Mouse (Mus musculus) intestine, embryonic 16.5 days (tissue): ENCODE measurements around the gene Gga2. TPM values are rescaled to one million over a fixed set of nuclear protein-coding genes. Genes with fewer than 3 reads are reported as not detected.

Experiments used
- ATAC-seq: fragments of 200-750 bp; cut with Nextera tagmentation; 2 replicates; pipeline ENCODE4 v1.8.0; 2017; ENCODE audit warnings: moderate TSS enrichment, moderate library complexity
- H3K27ac ChIP-seq: fragments of 300-500 bp; sonication (generic); 2 replicates; pipeline ENCODE4 v1.5.1; 2014; ENCODE audit warnings: mild to moderate bottlenecking, low read length
- H3K27me3 ChIP-seq: fragments of 300-500 bp; sonication (generic); replicated peaks from 2 replicates; pipeline ENCODE4 v1.6.1; 2014; ENCODE audit warnings: low read length, control low read depth, mixed read lengths; ENCODE audit not compliant: control insufficient read depth, insufficient read depth
- H3K36me3 ChIP-seq: fragments of 300-500 bp; sonication (generic); 2 replicates; pipeline ENCODE4 v1.6.1; 2014; ENCODE audit warnings: low read length, control low read depth; ENCODE audit not compliant: control insufficient read depth, insufficient read depth
- H3K4me1 ChIP-seq: fragments of 300-500 bp; sonication (generic); 2 replicates; pipeline ENCODE4 v1.6.1; 2014; ENCODE audit warnings: low read length, control low read depth, mixed read lengths; ENCODE audit not compliant: control insufficient read depth, insufficient read depth
- H3K4me2 ChIP-seq: fragments of 300-500 bp; sonication (generic); 2 replicates; pipeline ENCODE4 v1.6.1; 2014; ENCODE audit warnings: low read depth, low read length, control low read depth
- H3K4me3 ChIP-seq: fragments of 300-500 bp; sonication (generic); 2 replicates; pipeline ENCODE4 v1.5.1; 2014; ENCODE audit warnings: mild to moderate bottlenecking, low read length
- H3K9ac ChIP-seq: fragments of 300-500 bp; sonication (generic); 2 replicates; pipeline ENCODE4 v1.6.1; 2014; ENCODE audit warnings: low read depth, low read length
- H3K9me3 ChIP-seq: fragments of 300-500 bp; sonication (generic); 2 replicates; pipeline ENCODE4 v1.6.1; 2016; ENCODE audit warnings: low read length, control low read depth; ENCODE audit not compliant: control insufficient read depth
- WGBS: fragments of 180-500 bp; shearing (Covaris S2); extraction: QIAGEN DNeasy Blood & Tissue Kit; methylation state at CpG from one replicate; pipeline ENCODE4 v1.1.7; 2014; 5-methylcytosine and 5-hydroxymethylcytosine counted together
- polyA plus RNA-seq: library from polyadenylated mRNA; unstranded; fragments of >200 nt; fragmentation: Nextera tagmentation; extraction: Ambion mirVana; gene quantifications from 2 replicates; pipeline ENCODE4 v1.2.1, GENCODE M21; 2015

The Gga2 gene
- polyA plus RNA-seq, 1 experiment from 2014 or later, result 118 TPM

DNA sequence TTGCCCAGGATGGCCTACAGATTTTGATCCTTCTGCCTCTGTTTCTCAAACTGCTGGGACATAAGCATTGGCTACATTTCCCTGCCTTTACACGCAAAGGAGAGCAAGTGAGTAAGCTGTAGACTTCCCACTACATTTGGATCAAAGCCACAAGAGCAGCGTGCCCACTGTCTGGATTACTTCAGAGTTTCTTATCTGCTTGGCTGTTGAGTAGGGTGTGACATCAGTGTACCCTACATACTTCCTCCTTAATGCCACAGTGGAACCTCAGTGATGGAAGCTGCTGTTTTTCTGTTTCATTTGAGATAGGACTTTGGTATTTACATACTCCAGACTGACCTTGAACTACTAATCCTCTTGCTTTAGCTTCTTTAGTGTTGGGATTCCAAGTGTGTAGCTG is 25.8 kb upstream of the Gga2 start:
- H3K9me3 ChIP-seq, result no peaks in the 10 kb centered on the region
- no peaks in the 10 kb centered on the region for H3K27me3 ChIP-seq
- H3K9ac ChIP-seq, result no peak overlapping the region
- peaks cover 11% of the 10 kb centered on the region for H3K4me1 ChIP-seq
- H3K4me3 ChIP-seq, result no peak overlapping the region
- H3K27ac ChIP-seq, result peak overlapping the region; percentile 55
- H3K36me3 ChIP-seq, result no peaks in the 10 kb centered on the region
- H3K4me2 ChIP-seq, result no peak overlapping the region
- WGBS, result 67% methylated on average over 2 of the region's 2 CpGs
- peak; percentile 72 for ATAC-seq

GRCm38 (mm10) chr7:122045711-122046110 is 24.7 kb upstream of the Gga2 start:
- H3K9ac ChIP-seq, result no peak overlapping the region
- H3K4me3 ChIP-seq, result no peak overlapping the region
- H3K4me2 ChIP-seq, result no peak overlapping the region
- WGBS, result 74% methylated on average over 1 of the region's 1 CpGs
- H3K36me3 ChIP-seq, result 0 out of 2 replicates have a peak, but pooled peaks cover 3% of the 10 kb centered on the region
- H3K4me1 ChIP-seq, result peaks cover 11% of the 10 kb centered on the region
- ATAC-seq, result no peak
- no peaks in the 10 kb centered on the region for H3K9me3 ChIP-seq
- H3K27ac ChIP-seq, result peak overlapping the region; percentile 55
- H3K27me3 ChIP-seq, result no peaks in the 10 kb centered on the region

- Histone ChIP-seq H3K9ac (no peak overlapping the region), H3K9me3 (no peaks in the 10 kb centered on the region), H3K4me3 (no peak overlapping the region), H3K4me1 (peaks cover 11% of the 10 kb centered on the region), H3K27me3 (no peaks in the 10 kb centered on the region), H3K27ac (0 out of 2 replicates have a peak overlapping the region, but pooled peaks have one; percentile 2), H3K36me3 (0 out of 2 replicates have a peak, but pooled peaks cover 3% of the 10 kb centered on the region), H3K4me2 (no peak overlapping the region)
- peak; percentile 49 for ATAC-seq
- 63% methylated on average over 4 of the region's 4 CpGs for WGBS
Measured at GRCm38 (mm10) chr7:122045181-122045634, 24.2 kb upstream of the Gga2 start.

- Histone ChIP-seq H3K9ac (no peak overlapping the region), H3K4me3 (no peak overlapping the region), H3K36me3 (0 out of 2 replicates have a peak, but pooled peaks cover 3% of the 10 kb centered on the region), H3K27me3 (no peaks in the 10 kb centered on the region), H3K9me3 (no peaks in the 10 kb centered on the region), H3K4me2 (no peak overlapping the region), H3K4me1 (peaks cover 11% of the 10 kb centered on the region), H3K27ac (peak overlapping the region; percentile 42; the same call in 1 of the 2 replicates)
- WGBS, result 77% methylated on average over 8 of the region's 8 CpGs
- ATAC-seq, result peak; percentile 51
Measured at GRCm38 (mm10) chr7:122044106-122044505, 23.1 kb upstream of the Gga2 start.

DNA sequence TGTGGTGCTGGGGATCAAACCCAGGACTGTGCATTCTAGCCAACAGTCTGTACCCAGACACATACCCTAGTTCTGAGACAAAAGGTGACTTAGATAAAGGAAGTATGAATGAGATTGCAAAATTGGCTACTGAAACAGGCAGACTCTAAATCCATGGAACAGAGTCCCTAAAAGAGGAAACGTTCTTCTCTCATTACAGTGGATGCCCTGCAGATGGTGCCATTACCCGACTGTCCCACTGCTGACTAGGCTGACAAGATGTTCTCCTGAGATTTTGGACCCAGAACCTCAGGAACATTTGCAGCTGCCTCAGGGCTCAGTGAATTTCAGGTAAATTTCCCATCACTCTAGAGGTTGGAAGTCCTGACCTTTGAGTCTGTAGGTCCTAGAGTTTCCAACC is 13.3 kb upstream of the Gga2 start:
- no peaks in the 10 kb centered on the region for H3K4me1 ChIP-seq
- H3K9ac ChIP-seq, result no peak overlapping the region
- peaks cover 2% of the 10 kb centered on the region; the same call in 1 of the 2 replicates for H3K36me3 ChIP-seq
- H3K4me3 ChIP-seq, result no peak overlapping the region
- H3K27me3 ChIP-seq, result no peaks in the 10 kb centered on the region
- WGBS, result 45% methylated on average over 2 of the region's 2 CpGs
- H3K27ac ChIP-seq, result no peak overlapping the region
- no peak overlapping the region for H3K4me2 ChIP-seq
- ATAC-seq, result no peak
- H3K9me3 ChIP-seq, result no peaks in the 10 kb centered on the region

DNA sequence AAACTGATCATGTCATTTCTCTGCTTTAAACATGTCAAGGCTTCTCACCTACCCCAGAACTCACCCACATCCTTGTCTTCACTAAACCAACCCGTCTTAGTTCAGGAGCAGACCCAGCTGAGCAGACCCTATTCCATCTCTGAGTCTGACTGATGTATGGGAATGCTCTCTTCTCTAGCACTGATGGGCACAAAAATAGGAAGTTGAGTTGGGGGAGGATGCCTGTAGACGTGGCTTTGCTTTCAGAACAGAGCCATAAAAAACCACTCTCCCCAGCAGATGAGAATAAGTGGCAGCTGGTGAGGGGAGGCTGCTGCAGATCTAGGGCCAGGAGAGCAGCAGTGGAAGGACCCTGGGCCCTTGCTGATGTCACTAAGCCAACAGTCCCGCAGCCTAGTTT is 12.3 kb upstream of the Gga2 start:
- no peak overlapping the region for H3K4me2 ChIP-seq
- WGBS, result 67% methylated on average over 3 of the region's 3 CpGs
- no peaks in the 10 kb centered on the region for H3K27me3 ChIP-seq
- no peak overlapping the region for H3K9ac ChIP-seq
- no peak overlapping the region for H3K4me3 ChIP-seq
- no peak overlapping the region for H3K27ac ChIP-seq
- no peaks in the 10 kb centered on the region for H3K4me1 ChIP-seq
- no peaks in the 10 kb centered on the region; the same call in 1 of the 2 replicates for H3K36me3 ChIP-seq
- no peaks in the 10 kb centered on the region for H3K9me3 ChIP-seq
- ATAC-seq, result no peak

DNA sequence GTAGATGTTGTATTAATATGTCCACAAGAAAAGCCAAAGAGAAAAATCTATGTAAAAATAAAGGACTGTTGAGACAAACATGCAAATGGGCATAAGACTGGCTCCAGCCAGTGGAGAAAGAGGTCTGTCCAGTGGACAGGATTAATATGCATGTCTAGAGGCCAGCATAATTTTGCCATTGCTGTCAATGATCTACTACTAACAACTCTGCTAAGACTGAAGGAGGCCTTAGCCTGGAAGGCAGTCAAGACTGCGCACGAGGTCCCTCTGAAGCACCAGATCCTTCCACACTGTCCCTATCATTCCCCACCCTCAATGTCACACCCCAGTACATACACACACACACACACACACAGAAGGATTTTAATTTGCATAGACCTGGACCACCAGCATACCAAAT is 1.1 kb upstream of the Gga2 start:
- Histone ChIP-seq H3K4me1 (peaks cover 19% of the 10 kb centered on the region; the same call in 1 of the 2 replicates), H3K27ac (no peak overlapping the region), H3K4me3 (no peak overlapping the region), H3K4me2 (no peak overlapping the region), H3K9me3 (no peaks in the 10 kb centered on the region), H3K9ac (no peak overlapping the region), H3K27me3 (no peaks in the 10 kb centered on the region), H3K36me3 (no peaks in the 10 kb centered on the region)
- ATAC-seq, result no peak
- WGBS, result 92% methylated on average over 2 of the region's 2 CpGs

- Histone ChIP-seq H3K4me2 (peak overlapping the region; percentile 85), H3K27me3 (no peaks in the 10 kb centered on the region), H3K27ac (peak overlapping the region; percentile 68), H3K4me3 (peak overlapping the region; percentile 82), H3K9ac (peak overlapping the region; percentile 87), H3K4me1 (peaks cover 33% of the 10 kb centered on the region), H3K36me3 (no peaks in the 10 kb centered on the region), H3K9me3 (no peaks in the 10 kb centered on the region)
- 5% methylated on average over 6 of the region's 6 CpGs for WGBS
- peak; percentile 21 for ATAC-seq
Measured at GRCm38 (mm10) chr7:122020273-122020666, 752 bp downstream of the Gga2 start.

- no peak for ATAC-seq
- H3K4me2 ChIP-seq, result peak overlapping the region; percentile 85; the same call in 1 of the 2 replicates
Measured at GRCm38 (mm10) chr7:122018978-122019377, 2.0 kb downstream of the Gga2 start.

GRCm38 (mm10) chr7:122018247-122018646 is 2.8 kb downstream of the Gga2 start:
- H3K27me3 ChIP-seq, result no peaks in the 10 kb centered on the region
- H3K4me1 ChIP-seq, result peaks cover 42% of the 10 kb centered on the region
- H3K36me3 ChIP-seq, result no peaks in the 10 kb centered on the region
- H3K9me3 ChIP-seq, result no peaks in the 10 kb centered on the region
- H3K9ac ChIP-seq, result no peak overlapping the region
- H3K4me2 ChIP-seq, result 0 out of 2 replicates have a peak overlapping the region, but pooled peaks have one; percentile 13
- 0 out of 2 replicates have a peak, but pooled peaks have one; percentile 21 for ATAC-seq
- 0 out of 2 replicates have a peak overlapping the region, but pooled peaks have one; percentile 82 for H3K4me3 ChIP-seq
- 0 out of 2 replicates have a peak overlapping the region, but pooled peaks have one; percentile 34 for H3K27ac ChIP-seq
- WGBS, result 62% methylated on average over 3 of the region's 3 CpGs

More at GRCm38 (mm10) chr7:122018978-122019377, 2.0 kb downstream of the Gga2 start:
- Histone ChIP-seq H3K36me3 (no peaks in the 10 kb centered on the region), H3K4me3 (peak overlapping the region; percentile 82), H3K9me3 (no peaks in the 10 kb centered on the region), H3K4me1 (peaks cover 42% of the 10 kb centered on the region), H3K9ac (no peak overlapping the region), H3K27ac (no peak overlapping the region), H3K27me3 (no peaks in the 10 kb centered on the region)
- WGBS, result 87% methylated on average over 7 of the region's 7 CpGs
